Mouse (Mus musculus): ENCODE results near the gene Gng11. TPM values are rescaled to one million over a fixed set of nuclear protein-coding genes. Genes with fewer than 3 reads are reported as not detected.

Gene Gng11
- total and polyA plus RNA-seq, 3 experiments = not detected

DNA sequence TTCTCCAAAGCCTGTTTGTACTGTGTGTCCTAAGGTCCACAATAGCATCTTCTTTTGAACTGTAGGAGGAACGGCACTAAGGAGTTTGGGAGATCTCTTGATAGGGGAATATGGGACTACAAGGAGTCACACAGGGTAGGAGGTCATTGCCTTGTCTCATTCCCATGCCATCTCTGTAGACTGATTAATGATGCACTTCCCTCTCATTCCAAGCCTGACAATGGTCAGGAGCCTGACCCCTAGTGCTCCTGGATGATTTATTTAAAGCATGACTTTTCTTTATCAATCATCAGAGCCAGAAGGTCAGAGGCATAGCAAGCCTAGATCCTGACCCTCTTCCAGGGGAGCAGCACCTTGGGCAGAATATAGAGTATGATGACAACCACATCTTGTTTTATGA, 18.9 kb downstream of the Gng11 start:
- no peak overlapping the region for H3K9ac ChIP-seq (ENCODE audit: control insufficient read depth, low read depth, low read length, poor library complexity, severe bottlenecking)
- TF ChIP-seq MEF2A (IDR thresholded peaks at IDR 0.05; ENCODE audit: extremely low read depth, insufficient replicate concordance, low read depth, low read length, poor library complexity, severe bottlenecking) = no peak
- TF ChIP-seq ZKSCAN1 (IDR thresholded peaks at IDR 0.05; ENCODE audit: low read depth, low read length) = no peak
- no peak for TF ChIP-seq MYB (IDR thresholded peaks at IDR 0.05; ENCODE audit: low read depth, low read length)
- no peak for TF ChIP-seq MAX (IDR thresholded peaks at IDR 0.05; ENCODE audit: low read length)
- no peak for TF ChIP-seq CTCF (IDR thresholded peaks at IDR 0.05 in 2 of 3, conservative IDR thresholded peaks at IDR 0.05 in 1 of 3; ENCODE audit: control insufficient read depth in 1 of 3, insufficient read depth in 1 of 3, low read depth in 2 of 3, low read length in 3 of 3, poor library complexity in 1 of 3, severe bottlenecking in 1 of 3)
- TF ChIP-seq ZC3H11A (IDR thresholded peaks at IDR 0.05; ENCODE audit: low read depth, low read length) = no peak
- no peak for TF ChIP-seq USF2 (IDR thresholded peaks at IDR 0.05; ENCODE audit: borderline replicate concordance in 1 of 2, insufficient read depth in 1 of 2, low read depth in 1 of 2, low read length in 2 of 2)
- no peak for TF ChIP-seq NELFE (IDR thresholded peaks at IDR 0.05; ENCODE audit: low read depth, low read length)
- no peak for TF ChIP-seq POLR2AphosphoS2 (IDR thresholded peaks at IDR 0.05; ENCODE audit: low read length)
- TF ChIP-seq EP300 (IDR thresholded peaks at IDR 0.05; ENCODE audit: low read depth in 1 of 2, low read length in 2 of 2) = no peak
- TF ChIP-seq BHLHE40 (IDR thresholded peaks at IDR 0.05; ENCODE audit: borderline replicate concordance, low read depth, low read length) = no peak
- TF ChIP-seq SMC3 (IDR thresholded peaks at IDR 0.05; ENCODE audit: low read depth, low read length) = no peak
- no peak for TF ChIP-seq ELF1 (IDR thresholded peaks at IDR 0.05; ENCODE audit: low read depth, low read length)
- TF ChIP-seq ZMIZ1 (IDR thresholded peaks at IDR 0.05; ENCODE audit: low read depth, low read length) = no peak
- no peak for TF ChIP-seq KAT2A (conservative IDR thresholded peaks at IDR 0.05; ENCODE audit: low read depth, low read length)
- no peak for TF ChIP-seq GABPA (IDR thresholded peaks at IDR 0.05; ENCODE audit: low read depth, low read length)
- no peaks in the 10 kb centered on the region for H3K9me3 ChIP-seq (replicated peaks; ENCODE audit: insufficient read depth, low read length)
- no peaks in the 10 kb centered on the region for H3K4me1 ChIP-seq (ENCODE audit: control insufficient read depth in 1 of 2, insufficient read depth in 2 of 2, low read length in 2 of 2)
- DNase-seq (ENCODE audit: low read depth, low spot score) = no peak
- H3K4me3 ChIP-seq (ENCODE audit: control insufficient read depth in 1 of 2, insufficient read depth in 1 of 2, low read depth in 2 of 2, low read length in 2 of 2) = no peak overlapping the region
- no peak overlapping the region for H3K27ac ChIP-seq (ENCODE audit: control insufficient read depth, low read depth, low read length)
- H3K36me3 ChIP-seq (ENCODE audit: control insufficient read depth in 1 of 2, insufficient read depth in 2 of 2, low read length in 2 of 2) = no peaks in the 10 kb centered on the region
- peaks cover 0 to 2% of the 10 kb centered on the region in 2 experiments; a peak in 2 of 4 replicates for H3K27me3 ChIP-seq (ENCODE audit: control insufficient read depth in 1 of 2, insufficient read depth in 2 of 2, low read length in 2 of 2)
- H3K79me2 ChIP-seq (ENCODE audit: control insufficient read depth, insufficient read depth, low read length, poor library complexity) = no peaks in the 10 kb centered on the region

DNA sequence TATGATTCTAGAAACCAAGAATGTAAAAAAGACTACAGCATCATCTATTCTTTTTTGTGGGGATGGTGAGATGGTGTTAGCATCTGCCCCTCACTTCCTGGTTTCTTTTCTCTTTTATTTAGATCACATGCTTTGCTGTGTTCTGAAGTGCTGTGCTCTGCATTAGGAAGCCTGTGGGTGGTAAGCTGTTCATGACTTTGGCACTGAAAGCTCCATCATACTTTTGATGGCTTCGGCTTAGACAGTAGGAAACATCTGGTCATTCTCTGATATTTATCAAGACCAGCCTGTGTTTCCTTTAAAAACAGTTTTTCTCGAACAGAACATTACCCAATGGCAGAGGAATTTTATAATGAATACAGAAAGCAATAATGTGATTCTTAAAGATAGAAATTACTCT, 22.7 kb downstream of the Gng11 start:
- Histone ChIP-seq H3K27ac (ENCODE audit: control insufficient read depth, low read depth, low read length) (no peak overlapping the region), H3K9ac (ENCODE audit: control insufficient read depth, low read depth, low read length, poor library complexity, severe bottlenecking) (no peak overlapping the region), H3K4me1 (ENCODE audit: control insufficient read depth in 1 of 2, insufficient read depth in 2 of 2, low read length in 2 of 2) (no peaks in the 10 kb centered on the region), H3K79me2 (ENCODE audit: control insufficient read depth, insufficient read depth, low read length, poor library complexity) (no peaks in the 10 kb centered on the region), H3K36me3 (ENCODE audit: control insufficient read depth in 1 of 2, insufficient read depth in 2 of 2, low read length in 2 of 2) (no peaks in the 10 kb centered on the region), H3K4me3 (ENCODE audit: control insufficient read depth in 1 of 2, insufficient read depth in 1 of 2, low read depth in 2 of 2, low read length in 2 of 2) (no peak overlapping the region), H3K27me3 (ENCODE audit: control insufficient read depth in 1 of 2, insufficient read depth in 2 of 2, low read length in 2 of 2) (peaks cover 0 to 2% of the 10 kb centered on the region in 2 experiments; a peak in 3 of 4 replicates), H3K9me3 (replicated peaks; ENCODE audit: insufficient read depth, low read length) (no peaks in the 10 kb centered on the region)
- no peak for DNase-seq (ENCODE audit: low read depth, low spot score)
- TF ChIP-seq E2F4 (IDR thresholded peaks at IDR 0.05; ENCODE audit: borderline replicate concordance, low read depth, low read length) (no peak), MXI1 (IDR thresholded peaks at IDR 0.05; ENCODE audit: low read depth, low read length) (no peak), BHLHE40 (IDR thresholded peaks at IDR 0.05; ENCODE audit: borderline replicate concordance, low read depth, low read length) (no peak), HCFC1 (IDR thresholded peaks at IDR 0.05; ENCODE audit: low read depth, low read length) (no peak), CHD1 (IDR thresholded peaks at IDR 0.05; ENCODE audit: low read depth, low read length) (no peak), MAZ (IDR thresholded peaks at IDR 0.05; ENCODE audit: low read depth, low read length) (no peak), MYB (IDR thresholded peaks at IDR 0.05; ENCODE audit: low read depth, low read length) (no peak), NRF1 (IDR thresholded peaks at IDR 0.05; ENCODE audit: insufficient read depth, low read depth, low read length, poor library complexity, severe bottlenecking) (no peak), TBP (IDR thresholded peaks at IDR 0.05; ENCODE audit: low read depth, low read length) (no peak), MEF2A (IDR thresholded peaks at IDR 0.05; ENCODE audit: extremely low read depth, insufficient replicate concordance, low read depth, low read length, poor library complexity, severe bottlenecking) (no peak), CTCF (IDR thresholded peaks at IDR 0.05 in 2 of 3, conservative IDR thresholded peaks at IDR 0.05 in 1 of 3; ENCODE audit: control insufficient read depth in 1 of 3, insufficient read depth in 1 of 3, low read depth in 2 of 3, low read length in 3 of 3, poor library complexity in 1 of 3, severe bottlenecking in 1 of 3) (no peak), GATA1 (IDR thresholded peaks at IDR 0.05; ENCODE audit: low read depth, low read length) (no peak), JUND (IDR thresholded peaks at IDR 0.05; ENCODE audit: low read depth, low read length) (no peak), MAX (IDR thresholded peaks at IDR 0.05; ENCODE audit: low read length) (no peak), RAD21 (IDR thresholded peaks at IDR 0.05; ENCODE audit: low read depth, low read length) (no peak), USF2 (IDR thresholded peaks at IDR 0.05; ENCODE audit: borderline replicate concordance in 1 of 2, insufficient read depth in 1 of 2, low read depth in 1 of 2, low read length in 2 of 2) (no peak)
